Mouse (Mus musculus): ENCODE data around the gene Atxn1. TPM values are rescaled to one million over a fixed set of nuclear protein-coding genes. Genes with fewer than 3 reads are reported as not detected.

Gene Atxn1
- polyA plus RNA-seq (2012; ENCODE audit: low replicate concordance) = 3.6 and 3.9 TPM in 2 replicates

GRCm38 (mm10) chr13:45964853-45965593, at the start of gene Atxn1:
Gene Atxn1 (minus strand): TSS chr13:45965008.

GRCm38 (mm10) chr13:45507274-45508229, 457.3 kb downstream of the Atxn1 start, which contains the start of gene Gmpr:
Gene Gmpr (plus strand): TSS chr13:45507444.

